In genomic region chr17:86769330-86770211, GRCm38 (mm10) we compare ENCODE assay signal across 8 mouse cellular contexts. TPM values are rescaled to one million over a fixed set of nuclear protein-coding genes. Genes with fewer than 3 reads are reported as not detected.
DNase-seq lines count a peak whose midpoint lies in the region; ATAC-seq and TF ChIP-seq lines count a peak whose summit lies in the region.

No protein-coding gene starts in this region.

- peak; percentile 34 to 83 for DNase-seq in left cerebral cortex, postnatal 10 days (ENCODE audit: extremely low spot score in 1 of 2, low spot score in 2 of 2)
- DNase-seq in left cerebral cortex, postnatal 4 days, result no peak
- no peak for DNase-seq in embryonic facial prominence, embryonic 10.5 days (ENCODE audit: low spot score)
- peak; percentile 76 for DNase-seq in heart, postnatal 4 days
- DNase-seq in liver, embryonic 13.5 days, result no peak
- DNase-seq in retina, embryonic 14.5 days (ENCODE audit: low spot score), result no peak

- H3K27me3 ChIP-seq in embryonic facial prominence, embryonic 10.5 days (replicated peaks; ENCODE audit: low read depth, poor library complexity, severe bottlenecking), result no peaks in the 10 kb centered on the region
- no peaks in the 10 kb centered on the region for H3K27me3 ChIP-seq in liver, embryonic 13.5 days
- H3K27me3 ChIP-seq in testis, adult 2 months (ENCODE audit: control insufficient read depth, insufficient read depth, low read length), result no peaks in the 10 kb centered on the region

- 77% methylated on average over 16 of the region's 16 CpGs for WGBS in embryonic facial prominence, embryonic 10.5 days
- 40% methylated on average over 16 of the region's 16 CpGs for WGBS in liver, embryonic 13.5 days (ENCODE audit: insufficient replicate concordance)

- intact Hi-C loops in left cerebral cortex, postnatal 10 days (cut with DNase I), result no loop called here
- intact Hi-C loops in left cerebral cortex, postnatal 4 days (cut with DNase I), result no loop called here

- H3K27ac ChIP-seq in embryonic facial prominence, embryonic 10.5 days (replicated peaks), result peak overlapping the region; percentile 30; the same call in 1 of the 2 replicates
- H3K27ac ChIP-seq in liver, embryonic 13.5 days, result peak overlapping the region; percentile 10; the same call in 1 of the 2 replicates
- peak overlapping the region; percentile 57 for H3K27ac ChIP-seq in testis, adult 2 months (ENCODE audit: control insufficient read depth, insufficient read depth, low read depth, low read length)

- no peaks in the 10 kb centered on the region for H3K36me3 ChIP-seq in embryonic facial prominence, embryonic 10.5 days (replicated peaks)
- H3K36me3 ChIP-seq in liver, embryonic 13.5 days, result no peaks in the 10 kb centered on the region
- H3K36me3 ChIP-seq in testis, adult 2 months (ENCODE audit: control insufficient read depth, insufficient read depth, low read length), result no peaks in the 10 kb centered on the region

- no peak for TF ChIP-seq POLR2A in testis, adult 2 months (IDR thresholded peaks at IDR 0.05; ENCODE audit: control insufficient read depth, low read depth, low read length)

- no peak for TF ChIP-seq CTCF in testis, adult 2 months (IDR thresholded peaks at IDR 0.05; ENCODE audit: control insufficient read depth, insufficient read depth, insufficient replicate concordance, low read depth, low read length)

- peak; percentile 69 for ATAC-seq in liver, embryonic 13.5 days (ENCODE audit: low read depth)
- no peak for ATAC-seq in activated CD4-positive, CD25-positive, alpha-beta regulatory T cell, adult 4 months

- no peak overlapping the region for H3K9ac ChIP-seq in liver, embryonic 13.5 days

- H3K4me1 ChIP-seq in embryonic facial prominence, embryonic 10.5 days, result peaks cover 16% of the 10 kb centered on the region
- peaks cover 24% of the 10 kb centered on the region for H3K4me1 ChIP-seq in liver, embryonic 13.5 days (replicated peaks)
- H3K4me1 ChIP-seq in testis, adult 2 months (ENCODE audit: control insufficient read depth, insufficient read depth, low read length), result no peaks in the 10 kb centered on the region

- no peak overlapping the region for H3K4me2 ChIP-seq in liver, embryonic 13.5 days

- no peak overlapping the region for H3K4me3 ChIP-seq in embryonic facial prominence, embryonic 10.5 days
- H3K4me3 ChIP-seq in liver, embryonic 13.5 days (replicated peaks), result no peak overlapping the region
- no peak overlapping the region for H3K4me3 ChIP-seq in testis, adult 2 months (ENCODE audit: control insufficient read depth, low read depth, low read length)

- no peaks in the 10 kb centered on the region for H3K9me3 ChIP-seq in embryonic facial prominence, embryonic 10.5 days
- no peaks in the 10 kb centered on the region for H3K9me3 ChIP-seq in liver, embryonic 13.5 days (replicated peaks)

RNA-seq across cellular contexts. Expression of gene Epas1, which starts 16.1 kb away (rescaled TPM):
- total RNA-seq in left cerebral cortex, postnatal 10 days (2021), result 10 to 100 TPM; 76.6 to 77.3 TPM
- total RNA-seq in left cerebral cortex, postnatal 4 days (2021), result 10 to 100 TPM; 44.1 to 45.6 TPM
- 2.8 and 2.9 TPM in 2 replicates for polyA plus RNA-seq in embryonic facial prominence, embryonic 10.5 days (2016; fragmentation: Nextera tagmentation; extraction: Ambion mirVana)
- 100 to 1,000 TPM; 112 to 123 TPM for total RNA-seq in heart, postnatal 4 days (2021)
- polyA plus RNA-seq in liver, embryonic 13.5 days (2015; fragmentation: Nextera tagmentation; extraction: Ambion mirVana), result 1.3 and 1.4 TPM in 2 replicates
- polyA plus RNA-seq in testis, adult 2 months (2012; rRNA removed), result 11.7 and 15.9 TPM in 2 replicates
- polyA plus RNA-seq in activated CD4-positive, CD25-positive, alpha-beta regulatory T cell, adult 4 months (2017; shearing (Covaris generic)), result 1 to 10 TPM; 2.1 to 3.8 TPM

Comparison
In these comparisons a context has a peak if more than half of its experiments do, and no peak if none do; other contexts are left out.
1. DNase-seq: peak in left cerebral cortex, postnatal 10 days (2 of 2) and heart, postnatal 4 days (single experiment); none in left cerebral cortex, postnatal 4 days (single experiment), embryonic facial prominence, embryonic 10.5 days (single experiment), liver, embryonic 13.5 days (single experiment) and retina, embryonic 14.5 days (single experiment).
2. Peak in every context shown above with its lines, with median percentiles within 50 percentile points of each other: H3K27ac ChIP-seq.